Mouse (Mus musculus) right cerebral cortex, postnatal 36 days (tissue): ENCODE measurements around the gene Dnttip2.
"Not testable (repeated sequence)": the region's sequence is repeated elsewhere in the genome, so short reads cannot be mapped to it uniquely, and the experiment has no call there.

ENCODE experiments used
- DNase-seq, 2 experiments: peaks; one replicate each; pipeline ENCODE4 v3.0.0; 2022; ENCODE audit warnings: low spot score in 2 of 2, mixed read lengths in 1 of 2

Dnttip2 gene

DNA sequence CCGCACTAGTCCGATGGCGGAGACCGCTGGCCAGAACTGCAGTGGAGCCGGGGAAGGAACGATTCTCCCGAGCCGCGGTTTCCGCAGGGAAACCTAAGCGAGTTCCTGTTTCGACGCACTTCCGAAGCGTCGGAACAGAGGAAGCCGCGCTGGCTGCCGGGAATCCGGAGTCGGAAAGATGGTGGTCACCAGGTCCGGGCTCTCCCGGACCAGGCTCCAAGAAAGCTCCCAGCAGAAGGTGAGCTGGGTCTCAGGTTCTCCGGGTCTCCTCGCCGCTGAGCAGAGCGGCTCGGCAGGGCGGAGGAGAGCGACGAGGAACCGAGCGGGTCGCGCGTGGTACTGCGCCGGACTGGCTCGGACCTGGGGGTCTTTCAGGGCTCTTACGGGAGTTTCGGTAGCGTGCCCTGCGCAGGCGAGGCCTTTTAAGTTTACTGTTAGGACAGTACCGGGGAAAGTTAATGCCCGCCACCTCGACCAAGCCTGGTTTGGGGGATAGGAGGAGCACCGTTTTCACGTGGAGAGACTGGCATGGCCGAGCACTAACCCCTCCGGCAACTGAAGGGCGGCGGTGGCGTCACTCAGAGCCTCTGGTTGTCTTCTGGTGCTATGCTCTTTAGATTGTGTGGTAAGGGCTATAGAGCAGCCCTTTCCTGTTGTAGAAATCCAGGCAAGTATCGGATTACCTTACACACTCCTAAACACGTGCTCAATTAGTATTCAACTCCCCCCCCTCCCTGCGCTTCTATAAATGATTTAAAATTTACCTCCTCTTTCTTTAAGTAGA lies at the start of gene Dnttip2:
Dnttip2 (plus strand) TSS at position 148 of the 784 bp plus-strand sequence.
- DNase-seq: peak; percentile 86 to 90

DNA sequence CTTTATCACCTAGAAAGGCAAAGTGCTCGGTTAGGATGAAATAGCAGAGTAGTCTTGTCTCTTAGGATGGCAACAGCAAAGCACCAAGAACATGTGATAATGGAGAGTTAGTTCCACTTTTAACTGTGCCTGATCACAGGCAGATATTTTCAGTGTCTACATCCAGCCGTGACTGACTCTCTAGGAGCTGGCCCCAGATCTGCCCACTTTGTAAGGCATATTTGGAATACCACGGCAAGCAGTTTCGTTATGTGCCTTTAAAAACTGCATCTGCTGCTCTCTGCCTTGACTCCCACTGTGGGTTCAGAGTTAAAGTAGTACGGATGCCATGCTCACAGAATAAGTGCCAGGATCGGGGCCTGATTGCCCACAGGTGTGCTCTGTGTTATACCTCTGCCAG lies 47.2 kb upstream of the Dnttip2 start:
- not testable (repeated sequence) for DNase-seq

DNA sequence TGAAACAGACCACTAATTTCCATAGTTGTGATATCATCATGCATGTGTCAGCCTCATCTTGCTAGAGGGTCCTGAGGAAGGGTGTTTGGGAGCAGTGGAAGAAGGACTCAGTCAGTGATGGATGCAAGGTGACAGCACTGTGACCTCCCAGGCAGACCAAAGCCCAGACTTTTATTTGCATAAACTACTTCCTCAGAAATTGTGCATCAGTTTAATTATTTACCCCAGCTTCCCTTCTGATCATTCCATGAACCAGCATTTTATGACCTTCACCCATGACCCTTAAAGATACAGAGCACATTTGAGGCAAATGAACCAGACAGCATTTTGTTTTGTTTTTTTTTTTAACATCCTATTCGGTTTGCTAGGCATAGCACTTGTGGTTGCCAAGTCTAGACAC lies 38.4 kb upstream of the Dnttip2 start:
- no peak for DNase-seq

- DNase-seq: no peak
Observed at GRCm38 (mm10) chr3:122242876-122243275, 31.3 kb upstream of the Dnttip2 start.

- no peak for DNase-seq
Observed at GRCm38 (mm10) chr3:122243416-122244167, 30.6 kb upstream of the Dnttip2 start.

- DNase-seq: no peak
Observed at GRCm38 (mm10) chr3:122244759-122245158, 29.4 kb upstream of the Dnttip2 start.

- DNase-seq: peak; percentile 91 to 92
Observed at GRCm38 (mm10) chr3:122245215-122245877, 28.8 kb upstream of the Dnttip2 start, which contains the start of gene Gclm. Gene Gclm (plus strand): TSS chr3:122245557.

DNA sequence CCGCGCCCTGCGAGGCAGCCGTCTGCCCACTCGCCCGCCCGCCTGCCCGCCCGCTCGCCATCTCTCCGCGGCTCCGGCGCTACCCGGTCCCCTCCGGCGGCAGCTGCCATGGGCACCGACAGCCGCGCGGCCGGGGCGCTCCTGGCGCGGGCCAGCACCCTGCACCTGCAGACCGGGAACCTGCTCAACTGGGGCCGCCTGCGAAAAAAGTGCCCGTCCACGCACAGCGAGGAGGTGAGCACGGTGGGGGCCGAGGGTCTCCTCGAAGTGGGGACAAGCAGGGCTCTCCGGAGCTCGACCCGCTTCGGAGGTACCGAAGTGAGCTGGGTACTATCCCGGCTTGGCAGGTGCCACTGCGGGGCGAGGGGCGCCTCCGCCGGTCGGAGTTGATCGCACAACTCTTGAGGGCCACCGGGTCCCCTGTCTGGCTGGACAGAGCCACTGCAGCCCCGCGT lies 28.3 kb upstream of the Dnttip2 start:
- DNase-seq: peak; percentile 19 to 36

- DNase-seq: no peak
Observed at GRCm38 (mm10) chr3:122246406-122246805, 27.8 kb upstream of the Dnttip2 start.

GRCm38 (mm10) chr3:122246986-122247767 lies 27.0 kb upstream of the Dnttip2 start:
- DNase-seq: no peak

DNA sequence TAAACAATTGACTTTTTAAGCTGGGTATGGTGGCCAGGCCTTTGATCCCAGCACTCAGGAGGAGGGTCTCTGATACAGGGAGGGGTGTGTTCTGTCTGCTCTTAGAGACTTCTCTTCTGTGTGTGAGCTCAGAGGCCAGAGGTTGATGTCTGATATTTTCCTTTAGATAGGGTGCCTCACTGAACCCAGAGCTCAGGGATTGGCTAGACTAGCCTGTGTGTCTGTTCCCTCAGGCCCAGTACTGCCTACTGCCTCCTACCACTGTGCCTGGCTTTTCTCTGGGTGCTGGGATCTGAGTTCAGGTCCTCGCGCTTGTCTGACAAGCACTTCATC lies 26.5 kb upstream of the Dnttip2 start:
- no peak for DNase-seq

DNA sequence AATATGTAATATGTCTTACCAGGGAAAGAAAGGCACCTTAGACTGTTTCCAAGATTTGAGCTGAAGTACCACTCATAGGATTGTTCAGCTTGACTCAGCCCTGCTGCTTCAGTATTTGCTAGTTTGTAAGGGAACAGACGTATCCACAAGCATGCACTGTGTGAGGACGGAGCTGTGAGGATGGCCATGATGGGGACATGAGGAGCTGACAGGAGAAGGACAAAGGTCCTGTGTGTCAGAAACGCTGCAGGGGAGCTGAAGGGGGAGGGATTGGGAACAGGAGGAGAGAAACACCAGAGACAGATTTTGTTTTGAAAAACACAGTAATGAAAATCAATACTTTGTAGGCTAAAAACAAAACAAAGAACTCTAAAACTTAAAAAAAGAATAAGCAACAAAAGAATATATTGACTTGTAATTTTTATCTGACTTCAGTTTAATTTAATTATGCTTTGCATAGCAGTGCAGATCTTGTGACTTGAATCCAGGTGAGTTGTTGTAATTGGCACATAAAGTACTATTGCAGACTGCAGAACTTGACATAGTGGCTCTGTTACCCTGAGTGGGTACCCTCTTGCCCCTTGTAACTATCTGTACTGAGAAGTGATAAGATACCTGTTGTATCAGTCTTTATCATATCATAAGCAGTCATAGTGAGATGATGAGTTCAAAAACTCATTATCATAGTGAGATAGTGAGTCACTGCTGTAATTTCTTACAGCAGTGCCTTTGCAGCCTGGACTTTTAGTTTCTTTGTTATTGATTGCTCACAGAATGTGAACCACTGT lies 21.5 kb upstream of the Dnttip2 start:
- no peak for DNase-seq

DNA sequence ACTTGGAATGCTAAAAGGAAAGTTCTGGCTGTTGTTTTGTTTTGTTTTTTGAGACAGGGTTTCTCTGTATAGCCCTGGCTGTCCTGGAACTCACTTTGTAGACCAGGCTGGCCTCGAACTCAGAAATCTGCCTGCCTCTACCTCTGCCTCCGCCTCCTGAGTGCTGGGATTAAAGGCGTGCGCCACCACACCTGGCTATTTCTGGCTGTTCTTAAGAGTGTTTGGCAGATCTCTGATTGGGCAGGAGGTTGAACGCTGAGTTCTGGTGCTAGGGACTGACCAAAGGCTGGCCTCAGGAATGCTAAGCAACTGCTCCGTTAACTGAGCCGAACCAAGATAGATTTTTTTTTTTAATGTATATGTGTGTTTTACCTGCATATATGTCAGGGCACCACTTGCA lies 20.1 kb upstream of the Dnttip2 start:
- DNase-seq: not testable (repeated sequence)

- DNase-seq: no peak
Observed at GRCm38 (mm10) chr3:122269986-122270385, 4.2 kb upstream of the Dnttip2 start.

- DNase-seq: not testable (repeated sequence)
Observed at GRCm38 (mm10) chr3:122272565-122272964, 1.6 kb upstream of the Dnttip2 start.

GRCm38 (mm10) chr3:122273407-122274240 lies 564 bp upstream of the Dnttip2 start:
- no peak for DNase-seq

DNA sequence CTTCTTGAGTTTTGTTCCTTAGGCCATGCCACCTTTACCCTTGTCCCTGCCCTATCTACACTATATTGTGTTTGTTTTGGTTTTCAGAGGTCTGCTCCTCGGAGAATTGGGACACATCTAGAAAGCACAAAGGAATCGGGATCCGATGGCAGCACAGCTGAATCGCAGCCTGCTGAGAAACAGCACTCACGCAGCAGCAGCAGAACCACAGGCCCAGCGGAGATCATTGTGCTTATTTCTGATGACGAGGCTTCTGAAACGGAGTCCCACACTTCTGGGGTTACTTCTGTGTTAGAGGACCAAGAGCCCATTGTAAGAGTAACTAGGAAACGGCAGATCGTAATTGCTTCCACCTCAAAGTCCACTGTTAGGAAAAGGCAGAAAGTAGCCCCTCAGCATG lies 923 bp downstream of the Dnttip2 start:
- no peak for DNase-seq

- DNase-seq: no peak
Observed at GRCm38 (mm10) chr3:122287195-122287594, 13.0 kb downstream of the Dnttip2 start.

DNA sequence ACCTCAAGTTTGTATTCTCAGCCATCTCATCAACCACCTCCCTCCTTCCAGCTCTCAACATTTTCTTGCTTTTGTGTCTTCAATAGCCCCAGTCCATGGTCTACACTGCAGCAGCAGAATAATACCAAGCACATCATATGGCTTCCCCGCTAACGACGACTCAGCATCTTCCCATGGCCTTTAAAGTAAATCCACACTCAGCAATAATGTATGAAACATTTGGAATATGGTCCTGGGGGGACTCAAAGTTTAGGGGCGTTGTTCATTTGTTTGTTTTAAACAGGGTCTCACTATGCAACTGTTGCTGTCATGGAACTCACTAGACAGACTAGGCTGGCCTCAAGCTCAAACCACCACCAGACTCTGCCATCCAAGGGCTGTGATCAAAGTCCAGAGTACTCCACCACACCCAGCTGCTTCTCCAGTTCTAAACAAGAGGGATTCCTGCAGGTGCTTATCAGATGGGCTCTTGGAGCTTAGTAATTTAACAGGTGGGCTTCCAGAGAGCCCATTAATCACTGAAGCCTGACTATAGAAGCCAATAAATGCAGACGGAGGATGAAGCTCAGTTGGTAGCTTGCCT lies 14.5 kb downstream of the Dnttip2 start:
- no peak for DNase-seq
